Mouse (Mus musculus) left cerebral cortex, adult 8-10 months (tissue): ENCODE data around the gene Fam43b. TPM values are rescaled to one million over a fixed set of nuclear protein-coding genes. Genes with fewer than 3 reads are reported as not detected.

Source experiments
- DNase-seq, 2 experiments: peaks; one replicate each; pipeline ENCODE4 v3.0.0; 2022; ENCODE audit warnings: low spot score in 2 of 2
- total RNA-seq, 4 experiments: library from RNA; stranded (reverse); gene quantifications; 2 replicates each; pipeline ENCODE4 v1.2.4; 2022

Gene Fam43b
- total RNA-seq, 4 experiments from 2014 or later = 27.9 to 32.2 (median 28.2) TPM

DNA sequence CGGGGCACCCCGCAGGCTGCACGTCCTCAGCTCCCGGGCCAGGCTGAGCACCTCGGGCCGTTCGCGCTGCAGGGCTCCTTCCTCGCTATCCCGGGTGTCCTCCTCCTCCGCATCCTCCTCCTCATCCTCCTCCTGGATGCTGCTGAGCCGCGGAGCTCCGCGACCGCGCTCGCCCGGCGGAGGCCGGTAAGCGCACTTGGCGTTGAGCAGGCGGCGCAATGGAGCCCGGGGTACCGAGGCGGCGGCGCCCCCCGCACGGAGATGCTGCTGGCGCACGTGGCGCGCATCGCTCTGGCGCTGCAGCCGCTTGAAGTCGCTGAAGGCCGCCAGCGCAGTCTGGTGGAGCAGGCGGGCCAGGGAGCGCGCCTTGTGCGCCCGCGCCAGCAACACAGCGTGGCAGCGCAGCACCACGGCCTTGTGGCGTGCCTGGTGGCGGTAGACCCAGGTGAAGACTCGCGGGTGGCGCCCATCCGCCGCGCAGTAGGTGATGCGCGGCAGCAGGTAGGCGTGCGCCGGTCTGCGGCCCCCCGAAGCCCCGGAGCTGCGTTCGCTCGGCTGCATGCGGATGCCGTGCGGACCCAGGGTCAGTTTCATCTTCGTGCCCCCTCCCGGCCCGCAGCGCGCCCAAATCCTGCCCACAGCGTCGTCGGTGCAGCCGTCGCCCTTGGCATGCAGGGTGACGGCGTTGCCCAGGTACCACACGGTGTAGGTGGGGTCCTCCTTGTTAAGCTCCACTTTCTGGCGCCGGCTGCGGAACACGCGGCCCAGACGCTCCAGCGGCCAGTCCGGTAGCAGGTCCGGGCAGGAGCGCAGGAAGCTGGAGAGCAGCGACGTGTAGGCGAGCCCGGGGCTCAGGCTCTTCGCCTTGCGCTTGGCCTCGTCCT, 999 bp downstream of the Fam43b start:
- DNase-seq = peak; percentile 40 to 41

DNA sequence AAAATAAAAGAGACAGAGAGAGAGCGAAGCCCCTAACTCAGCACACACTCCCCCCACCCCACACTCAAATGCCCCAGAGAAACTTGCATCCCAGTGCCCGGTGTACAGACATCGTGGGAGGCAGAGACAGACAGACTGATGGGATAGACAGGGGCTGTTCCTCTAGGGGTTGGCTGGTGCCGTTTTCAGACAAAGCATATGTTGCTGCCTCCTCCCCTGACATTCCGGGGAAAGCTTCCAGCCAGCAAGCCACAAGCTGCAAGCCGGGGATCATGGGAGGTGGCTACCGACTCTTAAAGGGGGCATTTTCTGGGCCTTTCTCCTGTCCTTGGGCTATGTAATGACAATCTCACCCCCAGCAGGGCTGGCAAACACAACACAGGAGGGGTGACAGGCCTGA, 2.6 kb downstream of the Fam43b start:
- DNase-seq = no peak

DNA sequence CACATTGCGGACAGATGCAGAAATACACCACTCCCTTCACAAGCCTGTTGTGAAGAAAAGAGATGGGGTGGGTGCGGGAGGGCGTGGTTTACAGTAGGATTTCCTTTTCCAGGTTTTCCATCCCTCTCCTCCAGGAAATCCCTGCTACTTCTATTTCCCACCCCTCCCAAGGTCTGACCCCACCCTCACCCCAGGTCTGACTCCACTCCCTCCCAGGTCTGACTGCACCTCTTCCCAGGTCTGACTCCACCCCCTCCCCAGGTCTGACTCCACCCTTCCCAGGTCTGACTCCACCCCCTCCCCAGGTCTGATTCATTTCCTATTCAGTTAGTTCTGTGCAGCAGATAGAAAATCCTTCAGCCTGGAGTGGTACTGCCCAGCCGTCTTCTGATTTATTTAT, 12.5 kb downstream of the Fam43b start:
- no peak for DNase-seq

DNA sequence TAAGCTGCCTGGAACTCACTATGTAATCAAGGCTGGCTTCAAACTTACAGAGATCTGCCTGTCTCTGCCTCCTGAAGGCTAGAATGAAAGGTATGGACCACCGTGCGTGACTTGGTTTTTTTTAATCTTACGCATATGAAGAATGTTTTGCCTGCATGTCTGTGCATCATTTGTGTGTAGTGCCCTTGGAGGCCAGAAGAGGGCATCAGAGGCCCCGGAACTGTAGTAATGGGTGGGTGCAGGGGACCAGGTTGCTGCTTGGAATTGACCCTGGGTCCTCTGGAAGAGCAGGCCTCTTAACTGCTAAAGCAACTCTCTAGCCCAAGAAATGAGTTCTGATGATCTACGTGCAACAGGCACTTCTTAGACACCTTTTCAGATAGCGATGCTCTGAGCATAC, 13.9 kb downstream of the Fam43b start:
- no peak for DNase-seq

DNA sequence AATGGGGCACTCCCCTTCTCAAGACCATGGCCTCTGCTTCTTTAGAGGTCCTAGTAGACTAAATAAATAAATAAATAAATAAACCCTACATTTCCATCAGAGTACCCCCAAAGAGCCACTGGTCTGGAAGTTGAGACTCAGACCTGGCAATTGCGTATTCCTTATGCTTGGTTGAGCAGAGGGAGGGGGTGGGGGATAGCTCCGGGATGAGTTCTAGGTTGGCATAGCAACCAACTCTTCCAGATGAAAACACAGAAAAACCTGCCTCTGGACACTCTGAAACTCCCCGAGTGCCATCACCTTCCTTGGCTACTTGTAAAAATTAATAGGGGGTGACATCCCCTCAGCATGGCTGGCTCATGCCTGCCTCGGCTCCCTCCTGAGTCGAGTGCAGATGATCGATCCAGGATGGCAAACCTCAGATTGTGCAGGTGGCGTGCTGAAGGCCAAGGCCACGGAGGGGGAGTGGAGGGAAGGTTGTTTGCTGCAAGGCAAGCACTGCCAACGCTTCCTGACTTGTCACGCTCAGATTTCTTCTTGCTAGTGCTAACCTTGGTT, 16.1 kb downstream of the Fam43b start:
- DNase-seq = no peak

DNA sequence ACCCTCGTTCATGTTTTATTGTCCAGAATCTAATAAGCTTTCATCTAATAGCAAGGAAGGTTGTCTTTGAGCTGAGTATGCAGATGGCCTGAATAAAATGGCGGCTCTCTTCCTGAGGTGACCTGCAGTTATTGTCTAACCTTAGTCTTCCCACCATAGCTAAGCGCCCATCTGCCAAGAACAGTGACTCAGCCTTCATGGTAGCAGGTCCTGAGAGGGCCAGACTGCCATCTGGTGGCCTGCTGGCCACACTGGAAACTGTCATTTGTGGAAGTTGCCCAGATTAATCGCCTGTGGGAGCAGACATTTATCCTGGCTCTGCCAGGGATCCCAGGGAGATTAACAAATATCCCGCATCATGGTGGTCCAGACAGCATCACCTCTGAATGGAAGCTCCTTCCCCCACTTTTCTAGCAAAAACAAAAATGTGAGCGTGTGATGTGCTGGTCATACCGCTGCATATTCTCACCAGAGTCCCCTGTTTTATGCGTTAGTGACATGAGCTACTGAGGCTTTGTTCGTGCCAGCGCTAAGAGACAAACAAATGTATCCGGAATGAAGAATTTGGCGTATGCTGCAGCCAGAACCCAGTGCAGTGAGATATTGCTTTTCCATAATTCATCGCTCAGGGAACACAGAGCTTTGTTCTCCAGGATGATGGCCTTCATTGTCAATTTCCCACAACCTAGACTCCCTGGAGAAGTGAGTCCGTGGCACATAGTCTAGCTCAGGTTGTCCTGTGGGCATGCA, 17.1 kb downstream of the Fam43b start:
- DNase-seq = peak; percentile 44 to 46

DNA sequence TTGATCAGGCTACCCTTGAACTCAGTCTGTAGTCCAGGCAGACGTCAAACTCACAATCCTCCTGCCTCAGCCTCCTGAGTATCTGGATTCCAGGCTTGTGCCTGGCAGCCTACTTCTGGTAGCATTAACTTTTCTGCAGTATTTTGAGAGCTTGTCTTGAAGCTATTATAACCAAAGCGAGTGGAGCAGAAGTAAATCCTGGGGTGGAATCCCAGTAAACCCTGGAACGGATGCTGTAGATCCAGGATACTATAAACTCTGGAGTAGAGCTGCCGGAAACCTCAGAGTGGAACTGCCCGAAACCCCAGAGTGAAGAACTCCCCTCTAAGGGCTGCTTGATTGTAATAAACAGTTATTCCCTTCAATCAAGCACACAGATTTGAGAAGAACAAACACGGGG, 18.8 kb downstream of the Fam43b start:
- peak in 1 of 2 experiments; percentile 26 for DNase-seq

DNA sequence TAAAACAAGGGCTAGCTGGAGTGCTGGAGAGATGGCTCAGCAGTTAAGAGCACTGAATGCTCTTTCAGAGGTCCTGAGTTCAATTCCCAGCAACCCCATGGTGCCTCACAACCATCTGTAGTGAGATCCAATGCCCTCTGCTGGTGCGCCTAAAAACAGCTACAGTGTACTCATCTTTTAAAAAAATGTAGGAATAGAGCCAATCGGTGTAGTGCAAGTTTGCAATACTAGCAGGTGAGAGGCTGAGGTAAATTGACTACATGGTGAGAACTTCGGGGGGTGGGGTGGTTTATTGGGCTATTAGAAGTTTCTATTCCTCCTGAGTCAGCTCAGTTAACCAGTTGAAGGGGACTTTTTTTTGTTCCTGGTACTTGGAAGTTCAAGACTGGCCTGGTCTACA, 21.2 kb downstream of the Fam43b start:
- DNase-seq = no peak

DNA sequence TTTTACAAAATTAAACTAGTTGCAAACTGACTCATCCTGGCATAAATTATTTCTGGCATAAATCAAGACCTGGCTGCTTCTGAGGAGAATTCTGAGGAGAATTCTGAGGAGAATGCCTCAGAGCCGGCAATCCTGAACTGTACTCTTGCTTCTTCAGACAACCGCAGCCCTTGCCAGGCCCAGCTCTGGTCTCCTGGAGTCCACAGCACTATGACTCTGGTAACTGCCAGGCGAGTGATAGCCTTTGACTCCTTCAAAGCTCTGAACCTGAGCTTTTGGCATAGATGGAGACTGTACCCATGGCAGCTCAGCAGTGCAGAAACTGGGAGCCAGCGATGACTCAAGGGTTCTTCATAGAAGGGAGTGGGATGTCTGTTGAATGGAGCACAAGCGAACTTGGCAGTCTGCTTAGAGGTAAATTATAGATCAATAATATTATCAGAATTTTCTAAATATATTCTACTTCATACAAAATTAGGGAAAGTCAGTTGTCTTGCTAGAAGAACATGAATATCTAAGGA, 25.3 kb downstream of the Fam43b start:
- DNase-seq = no peak

DNA sequence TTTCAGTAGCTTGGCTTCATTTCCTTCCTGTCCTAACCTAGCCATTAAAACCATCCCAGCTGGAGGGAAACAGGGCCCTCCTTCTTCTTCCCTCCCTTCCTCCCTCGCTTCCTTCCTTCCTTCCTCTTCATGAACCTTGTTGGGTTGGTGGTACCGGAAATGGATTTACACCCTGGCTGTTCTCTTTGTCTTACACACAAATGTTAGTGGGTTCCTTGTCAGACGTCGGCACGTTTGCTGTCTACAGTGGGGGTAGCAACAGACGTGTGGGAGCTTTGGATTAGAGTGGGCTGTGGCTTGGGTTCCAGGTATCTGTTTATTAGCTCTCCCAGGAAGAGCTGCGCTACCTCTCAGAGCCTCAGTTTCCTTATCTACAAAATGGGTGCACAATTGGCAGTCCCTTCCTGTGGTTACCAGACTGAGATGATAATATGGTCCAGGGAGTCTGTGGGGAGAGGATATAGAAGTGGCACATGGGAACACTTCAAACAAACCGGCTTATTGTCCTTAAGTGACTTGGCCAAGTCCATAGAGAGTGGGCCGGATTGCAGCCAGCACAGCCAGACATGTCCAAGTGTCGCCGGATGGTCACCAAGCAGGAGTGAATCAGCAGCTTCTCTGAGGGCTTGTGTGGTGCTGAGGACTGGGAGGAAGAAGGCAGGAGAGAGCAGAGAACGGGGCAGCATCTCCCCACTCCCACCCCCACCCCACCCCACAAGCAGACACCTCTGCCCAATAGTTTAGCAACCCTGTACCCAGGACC, 27.6 kb downstream of the Fam43b start:
- DNase-seq = no peak

DNA sequence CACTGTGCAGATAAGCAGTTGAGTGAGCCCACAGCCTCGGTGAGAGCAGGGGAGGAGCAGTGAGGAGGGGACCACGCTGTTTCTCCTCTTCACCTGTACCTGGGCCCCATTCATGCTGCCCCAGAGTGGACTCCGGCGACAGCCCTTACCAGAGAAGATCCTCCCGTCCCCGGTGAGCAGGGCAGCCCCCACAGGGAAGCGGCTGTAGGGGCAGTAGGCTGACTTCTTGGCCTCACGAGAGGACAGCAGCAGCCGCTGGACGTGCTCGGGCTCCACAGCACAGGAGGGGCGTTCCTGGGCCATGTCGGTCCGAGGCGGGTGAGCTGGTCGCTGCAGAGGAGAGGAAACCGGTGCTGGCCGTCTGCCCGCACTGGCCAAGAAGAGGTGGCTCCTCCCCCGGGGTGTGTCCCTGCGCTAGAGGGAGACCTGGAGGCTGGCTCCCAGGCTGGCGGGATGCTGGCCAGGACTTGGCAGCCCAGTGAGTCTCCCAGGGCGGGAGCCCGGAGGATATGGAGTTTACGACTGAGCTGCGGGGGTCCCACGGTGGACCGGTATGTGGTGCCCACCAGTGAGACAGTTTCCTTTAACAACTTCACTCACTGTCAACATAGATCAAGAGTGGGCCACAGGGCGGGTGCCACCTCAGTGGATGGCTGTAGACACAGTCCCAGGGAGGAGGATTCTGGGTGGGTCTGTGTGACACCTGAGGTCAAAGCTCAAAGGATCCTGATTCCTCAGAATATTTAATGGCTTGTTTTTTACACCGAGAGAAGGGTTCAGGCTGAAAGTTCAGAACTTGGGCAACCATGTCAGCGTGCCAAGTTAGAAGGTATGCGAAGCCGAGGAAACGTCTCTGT, 28.5 kb downstream of the Fam43b start, which contains the start of gene Cda:
Gene Cda (minus strand): TSS at position 352 of the 857 bp plus-strand sequence.
- peak in 1 of 2 experiments; percentile 37 for DNase-seq

DNA sequence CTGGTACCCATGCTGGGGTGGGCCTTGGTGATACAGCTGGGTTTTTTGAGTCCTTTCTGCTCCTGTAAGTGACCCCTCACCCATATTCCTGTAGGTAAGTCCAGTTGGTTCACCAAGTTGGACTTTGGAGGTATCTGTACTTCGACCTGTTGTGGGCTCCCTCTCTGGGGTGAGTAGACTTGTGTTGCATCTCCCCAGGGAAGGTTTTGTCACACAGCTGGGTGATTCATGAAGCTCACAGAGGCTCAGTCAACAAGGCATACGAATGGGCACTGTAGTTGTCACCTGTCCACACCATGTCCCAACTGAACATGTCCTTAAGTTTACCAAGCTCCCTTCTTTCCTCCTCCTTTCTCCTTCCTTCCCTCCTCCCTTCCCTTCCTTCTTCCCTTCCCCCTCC, 29.8 kb downstream of the Fam43b start:
- no peak for DNase-seq

DNA sequence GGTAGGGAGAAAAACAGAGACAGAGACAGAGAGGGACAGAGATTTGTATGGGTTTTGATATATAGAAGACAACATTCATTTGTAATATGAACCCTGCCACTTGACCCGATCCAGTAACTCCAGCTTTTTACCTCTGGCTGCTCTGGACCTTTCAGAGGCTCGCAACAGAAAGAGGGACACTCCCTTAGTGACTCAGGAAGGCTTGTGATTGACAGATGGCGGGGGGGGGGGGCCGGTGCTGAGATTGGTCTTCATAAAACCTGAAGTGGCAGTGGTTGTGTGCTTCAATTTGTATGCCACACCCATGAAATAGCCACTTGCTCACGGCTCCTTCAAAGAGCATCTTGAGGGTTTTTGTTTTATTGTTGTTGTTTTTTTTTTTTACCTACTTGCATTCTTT, 32.8 kb downstream of the Fam43b start:
- DNase-seq = no peak

DNA sequence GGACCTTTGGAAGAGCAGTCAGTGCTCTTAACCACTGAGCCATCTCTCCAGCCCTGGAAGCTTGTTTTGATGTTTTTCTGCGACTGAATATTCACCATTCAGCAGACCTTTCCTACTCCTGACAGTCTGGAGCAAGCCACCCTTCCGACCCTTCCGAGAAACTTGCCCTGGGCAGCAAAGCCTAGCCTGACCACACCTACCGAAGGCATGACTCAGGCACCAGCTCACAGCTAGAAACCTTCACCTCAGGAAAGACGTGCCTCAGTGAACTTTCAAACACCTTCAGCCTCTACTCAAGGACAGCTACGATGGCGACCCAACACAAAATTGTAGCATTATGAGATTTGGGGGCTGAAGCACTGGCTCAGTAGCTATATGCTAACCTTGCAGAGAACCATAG, 33.4 kb downstream of the Fam43b start:
- DNase-seq = no peak

DNA sequence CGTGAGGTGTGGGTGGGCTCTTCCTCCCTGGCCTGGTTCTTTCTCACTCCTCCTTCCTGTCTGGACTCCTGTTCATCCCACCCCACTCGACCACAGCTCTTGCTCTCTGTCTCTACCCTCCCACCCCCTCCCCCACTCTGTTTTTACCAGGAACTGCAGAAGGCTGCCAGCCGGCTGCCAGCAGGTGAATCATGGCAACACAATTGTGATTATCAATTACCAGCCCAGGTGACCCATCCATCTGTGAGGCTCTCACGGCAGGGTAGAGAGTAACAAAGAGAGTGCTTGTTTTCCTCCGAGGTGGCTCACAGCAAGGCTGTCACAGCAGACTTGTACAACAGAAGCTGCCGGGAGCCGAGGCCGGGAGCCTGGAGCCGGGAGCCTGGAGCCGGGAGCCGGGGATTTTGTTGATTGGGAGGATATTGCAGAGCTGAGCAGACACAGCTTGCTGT, 34.9 kb downstream of the Fam43b start:
- DNase-seq = no peak

DNA sequence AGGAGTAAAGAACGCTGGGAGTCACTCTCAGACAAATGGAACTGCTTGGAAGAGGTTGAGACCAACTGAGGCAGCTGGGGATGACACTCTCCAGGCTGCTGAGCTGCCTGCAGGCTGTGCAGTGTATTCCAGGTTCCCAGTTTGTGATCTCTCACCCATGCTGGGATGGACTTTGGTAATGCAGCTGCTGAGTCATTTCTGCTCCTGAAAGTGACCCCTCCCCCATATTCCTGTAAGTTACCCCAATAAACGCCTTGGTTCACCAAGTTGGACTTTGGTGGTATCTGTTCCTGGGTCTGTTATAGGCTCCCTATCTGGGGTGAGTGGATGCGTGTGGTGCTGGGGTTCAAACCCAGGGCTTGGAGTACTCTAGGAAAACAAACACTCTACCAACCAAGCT, 38.2 kb downstream of the Fam43b start:
- no peak for DNase-seq

DNA sequence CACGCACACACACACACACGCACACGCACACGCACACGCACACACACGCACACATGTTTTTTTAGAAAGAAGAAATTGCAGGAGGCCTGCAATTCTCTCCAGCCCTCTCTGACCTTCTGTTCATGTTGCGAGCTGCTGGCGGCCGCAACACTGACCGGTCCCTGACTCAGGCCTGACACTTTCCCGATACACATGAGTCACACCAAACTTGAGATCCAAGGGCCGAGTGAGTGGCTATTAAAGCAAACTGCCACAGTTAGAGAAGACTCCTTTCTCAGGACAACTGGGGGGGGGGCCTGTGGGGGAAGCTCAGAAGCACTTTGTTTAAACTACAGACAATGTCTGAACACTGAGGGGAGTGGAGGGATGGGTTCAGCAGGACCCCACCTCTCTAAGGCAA, 39.8 kb downstream of the Fam43b start:
- no peak for DNase-seq

DNA sequence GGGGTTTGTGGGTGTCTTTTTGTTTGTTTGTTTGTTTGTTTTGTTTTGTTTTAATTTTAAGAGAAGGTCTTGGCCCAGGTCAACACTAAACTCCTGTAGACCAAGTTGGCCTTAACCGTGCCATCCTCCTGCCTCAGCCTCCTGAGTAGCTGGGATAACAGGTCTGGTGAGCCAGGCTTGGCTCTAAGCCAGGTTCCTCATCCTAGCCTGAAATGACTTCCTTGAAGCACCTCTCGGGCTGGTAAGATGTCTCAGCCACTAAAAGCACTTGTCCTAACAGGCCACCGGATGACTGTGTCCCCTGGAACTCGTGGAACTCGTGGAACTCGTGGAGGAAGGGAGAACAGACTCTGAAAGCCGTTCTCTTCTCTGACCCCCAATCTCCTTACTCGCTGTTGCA, 40.2 kb downstream of the Fam43b start:
- no peak for DNase-seq

DNA sequence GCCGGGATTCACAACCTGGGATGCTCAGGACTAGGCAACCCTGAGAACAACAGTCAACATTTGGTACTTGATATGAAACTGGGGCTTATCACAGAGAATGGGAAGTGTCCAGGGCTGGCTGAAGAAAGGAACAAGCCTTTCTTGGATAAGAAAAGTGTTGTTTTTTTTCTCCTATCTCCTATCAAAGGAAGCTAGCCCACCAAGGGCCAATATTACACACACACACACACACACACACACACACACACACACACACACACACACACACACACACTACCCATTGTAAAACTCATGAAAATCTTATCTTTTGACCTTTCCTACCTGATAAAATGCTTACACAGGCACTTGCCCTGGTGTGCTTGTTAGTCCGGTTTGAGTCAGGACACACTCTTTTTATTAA, 40.8 kb downstream of the Fam43b start:
- DNase-seq = no peak

DNA sequence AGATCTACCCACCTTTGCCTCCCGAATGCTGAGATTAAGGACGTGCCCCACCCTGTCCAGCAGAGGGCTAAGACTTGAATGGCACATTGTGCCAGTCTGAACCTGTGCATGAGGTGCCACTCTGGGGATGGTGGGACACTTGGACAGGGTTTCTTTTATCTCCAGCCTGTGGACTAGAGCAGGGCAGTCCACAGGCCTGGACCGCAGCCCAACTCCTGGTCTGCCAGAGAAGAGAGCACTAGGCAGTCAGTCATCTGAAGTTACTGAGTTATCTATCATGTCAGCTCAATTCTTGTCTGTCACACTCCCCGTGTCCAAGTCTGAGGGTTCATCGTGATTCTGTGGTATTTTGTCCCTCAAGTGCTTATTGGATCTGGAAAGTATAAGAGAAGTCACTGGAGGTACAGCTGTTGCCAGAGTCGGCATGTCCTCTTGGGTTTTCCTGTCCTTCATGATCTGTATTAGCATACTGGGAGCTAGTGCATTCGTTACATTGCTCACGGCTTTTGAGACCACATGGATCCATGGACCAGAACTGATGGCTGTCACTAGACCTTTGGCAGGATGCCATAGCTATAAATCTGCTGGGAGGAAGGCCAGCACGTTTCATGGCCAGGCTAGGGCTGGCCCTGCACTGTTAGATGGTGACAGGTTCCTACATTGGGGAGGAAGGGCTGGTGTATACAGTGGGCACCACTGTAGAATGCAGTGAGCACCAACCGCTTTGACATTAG, 42.7 kb downstream of the Fam43b start:
- no peak for DNase-seq
